Mouse (Mus musculus) cerebellum, adult 2 months (tissue): ENCODE results near the gene Uimc1. TPM values are rescaled to one million over a fixed set of nuclear protein-coding genes. Genes with fewer than 3 reads are reported as not detected.

ENCODE experiments used
- DNase-seq, 2 experiments: peaks; one replicate each; pipeline ENCODE4 v3.0.0; 2021
- H3K27ac ChIP-seq: fragments of 200-500 bp; 2 replicates; pipeline ENCODE4 v1.5.1; 2012; ENCODE audit warnings: low read length, control low read depth, inconsistent platforms; ENCODE audit not compliant: insufficient read depth
- H3K27me3 ChIP-seq: fragments of 200-500 bp; 2 replicates; pipeline ENCODE4 v1.6.1; 2012; ENCODE audit warnings: inconsistent platforms, mild to moderate bottlenecking, low read length, moderate library complexity; ENCODE audit not compliant: control insufficient read depth, insufficient read depth
- H3K4me1 ChIP-seq: fragments of 200-500 bp; 2 replicates; pipeline ENCODE4 v1.6.1; 2011; ENCODE audit warnings: low read length; ENCODE audit not compliant: control insufficient read depth, insufficient read depth
- H3K4me3 ChIP-seq: fragments of 200-500 bp; replicated peaks from 2 replicates; pipeline ENCODE3; 2011; ENCODE audit warnings: mild to moderate bottlenecking, low read depth, low read length, control low read depth; ENCODE audit not compliant: insufficient read depth
- CTCF ChIP-seq: fragments of 200-500 bp; IDR thresholded peaks from 2 replicates; pipeline ENCODE4 v1.5.1; 2011; ENCODE audit warnings: low read depth, mild to moderate bottlenecking, control low read depth, low read length, moderate library complexity, borderline replicate concordance; ENCODE audit not compliant: insufficient read depth
- POLR2A ChIP-seq: fragments of 200-500 bp; IDR thresholded peaks from 2 replicates; pipeline ENCODE4 v1.6.1; 2011; ENCODE audit warnings: low read length, control low read depth, borderline replicate concordance; ENCODE audit not compliant: insufficient read depth
- WGBS: fragments of 180-500 bp; shearing (Covaris S2); methylation state at CpG from one replicate; pipeline ENCODE4 v1.1.7; 2018; 5-methylcytosine and 5-hydroxymethylcytosine counted together
- polyA plus RNA-seq: library from polyadenylated mRNA; depleted of rRNA; stranded (reverse); fragments of >200 nt; gene quantifications from 2 replicates; pipeline ENCODE4 v1.2.3, GENCODE M21; 2012; rRNA removed

Uimc1 gene
- polyA plus RNA-seq = 24.0 and 24.8 TPM in 2 replicates

GRCm38 (mm10) chr13:55099726-55100478 lies at the start of gene Uimc1:
Uimc1 (minus strand) TSS chr13:55100300.
- H3K27ac ChIP-seq = peak within 1 kb of the TSS; percentile 12; the same call in 1 of the 2 replicates
- H3K27me3 ChIP-seq = no peaks in the 10 kb centered on the region
- under 1% methylated on average over 81 of the region's 81 CpGs for WGBS
- TF ChIP-seq CTCF (no peak), POLR2A (peak; percentile 65; the same call in 1 of the 2 replicates)
- peak within 1 kb of the TSS; percentile 78 for H3K4me3 ChIP-seq
- no peaks in the 10 kb centered on the region for H3K4me1 ChIP-seq
- peak; percentile 77 for DNase-seq

- no peak overlapping the region for H3K27ac ChIP-seq
- DNase-seq = no peak
- H3K4me1 ChIP-seq = no peaks in the 10 kb centered on the region
- H3K4me3 ChIP-seq = no peak overlapping the region
- WGBS = 73% methylated on average over 2 of the region's 2 CpGs
- H3K27me3 ChIP-seq = no peaks in the 10 kb centered on the region
- no peak for TF ChIP-seq POLR2A
Observed at GRCm38 (mm10) chr13:55140271-55140670, 40.2 kb upstream of the Uimc1 start.

DNA sequence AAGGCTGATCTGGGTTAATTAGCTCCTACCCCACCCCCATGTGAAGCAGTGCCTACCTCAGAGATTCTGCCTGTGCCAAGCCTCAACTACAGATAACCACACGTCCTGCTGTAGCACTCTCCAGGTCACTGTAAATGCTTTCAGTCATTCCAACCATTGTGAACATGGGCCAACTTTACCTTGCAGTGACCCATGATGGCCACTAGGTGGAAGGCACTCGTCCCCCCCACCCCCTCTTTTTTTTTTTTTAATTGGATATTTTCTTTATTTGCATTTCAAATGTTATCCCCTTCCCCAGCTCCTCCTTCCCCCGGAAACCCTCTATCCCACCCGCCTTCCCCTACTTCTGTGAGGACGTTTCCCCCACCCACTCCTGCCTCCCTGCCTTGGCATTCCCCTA lies 35.3 kb upstream of the Uimc1 start:
- Histone ChIP-seq H3K27ac (no peak overlapping the region), H3K4me3 (no peak overlapping the region), H3K27me3 (no peaks in the 10 kb centered on the region), H3K4me1 (no peaks in the 10 kb centered on the region; the same call in 1 of the 2 replicates)
- DNase-seq = peak; percentile 16 to 20
- WGBS = 6% methylated on average over 5 of the region's 5 CpGs
- TF ChIP-seq POLR2A (no peak), CTCF (peak; percentile 55; the same call in 1 of the 2 replicates)

DNA sequence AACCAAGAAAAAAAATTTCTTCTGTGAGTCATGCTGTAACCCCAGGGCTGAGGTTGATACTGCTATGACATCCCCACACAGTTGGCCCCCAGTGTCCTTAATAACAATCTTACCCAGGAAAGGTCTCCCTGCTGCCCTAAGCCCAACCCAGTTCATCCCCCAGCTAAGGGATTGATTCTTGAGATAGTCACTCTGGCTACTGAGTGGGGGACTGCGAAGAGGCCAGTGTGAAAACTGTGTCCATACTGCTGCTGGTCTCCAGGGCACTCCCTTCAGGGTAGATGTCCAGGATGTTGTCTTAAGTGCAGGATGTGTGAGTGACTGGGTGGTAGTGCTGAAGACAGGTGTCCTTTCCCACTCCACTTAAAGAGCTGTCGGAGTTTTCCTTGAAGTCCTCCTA lies 33.3 kb upstream of the Uimc1 start, which contains the start of gene Gm17617:
TSS of gene Gm17617 (minus strand) at position 101 of the 400 bp plus-strand sequence.
- 99% methylated on average over 2 of the region's 2 CpGs for WGBS
- Histone ChIP-seq H3K4me3 (no peak within 1 kb of the TSS), H3K4me1 (no peaks in the 10 kb centered on the region; the same call in 1 of the 2 replicates), H3K27ac (no peak within 1 kb of the TSS), H3K27me3 (no peaks in the 10 kb centered on the region)
- TF ChIP-seq POLR2A = no peak
- TF ChIP-seq CTCF = no peak
- no peak for DNase-seq

- Histone ChIP-seq H3K4me1 (no peaks in the 10 kb centered on the region), H3K27me3 (no peaks in the 10 kb centered on the region), H3K4me3 (no peak overlapping the region), H3K27ac (no peak overlapping the region)
- TF ChIP-seq CTCF (no peak), POLR2A (no peak)
- no peak for DNase-seq
- WGBS = 89% methylated on average over 6 of the region's 6 CpGs
Observed at GRCm38 (mm10) chr13:55124903-55125302, 24.8 kb upstream of the Uimc1 start.

DNA sequence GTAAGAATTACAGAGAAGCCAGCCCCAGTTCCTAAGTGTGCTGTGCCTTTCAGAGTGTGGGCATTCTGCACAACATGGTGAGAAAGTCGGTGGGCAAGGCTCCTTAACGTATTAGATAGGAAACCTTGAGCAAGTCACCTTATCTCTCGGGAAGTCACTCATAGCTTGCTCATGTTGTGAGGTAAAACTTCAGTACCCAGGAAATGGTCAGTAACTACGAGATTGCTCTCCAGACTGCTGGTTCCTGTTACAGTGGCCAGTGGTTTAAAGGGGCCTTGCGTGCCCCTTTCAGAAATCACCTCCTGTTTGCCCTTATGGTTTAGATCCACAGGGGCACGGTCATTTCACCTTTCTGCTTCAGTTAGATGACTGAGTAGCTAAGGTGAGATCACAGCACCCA lies 14.3 kb upstream of the Uimc1 start:
- no peaks in the 10 kb centered on the region for H3K4me1 ChIP-seq
- H3K4me3 ChIP-seq = no peak overlapping the region
- WGBS = 90% methylated on average over 6 of the region's 6 CpGs
- H3K27ac ChIP-seq = no peak overlapping the region
- TF ChIP-seq POLR2A = no peak
- TF ChIP-seq CTCF = no peak
- no peak for DNase-seq
- H3K27me3 ChIP-seq = no peaks in the 10 kb centered on the region

DNA sequence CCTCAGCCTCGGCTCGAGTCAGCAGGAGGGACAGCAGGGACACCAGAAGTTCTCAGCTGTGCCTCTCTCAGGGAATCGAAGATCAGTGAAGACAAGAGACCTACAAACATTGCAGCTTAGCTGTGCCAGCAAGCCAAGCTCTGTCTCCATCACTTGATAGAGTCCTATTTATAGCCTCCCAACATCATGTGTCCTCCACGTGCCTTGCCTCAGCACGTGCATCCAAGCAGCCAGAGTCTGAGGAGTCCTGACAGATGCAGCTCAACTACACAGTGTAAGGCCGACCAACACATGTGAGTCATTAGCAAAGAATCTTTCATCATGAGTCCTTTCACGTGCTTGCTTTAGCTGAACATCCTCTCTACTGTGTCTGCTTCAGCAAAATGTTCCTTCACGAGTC lies 7.6 kb upstream of the Uimc1 start:
- TF ChIP-seq POLR2A = no peak
- no peak for TF ChIP-seq CTCF
- Histone ChIP-seq H3K4me3 (no peak overlapping the region), H3K4me1 (peaks cover 4% of the 10 kb centered on the region), H3K27ac (no peak overlapping the region), H3K27me3 (no peaks in the 10 kb centered on the region)
- DNase-seq = no peak
- 37% methylated on average over 8 of the region's 8 CpGs for WGBS

DNA sequence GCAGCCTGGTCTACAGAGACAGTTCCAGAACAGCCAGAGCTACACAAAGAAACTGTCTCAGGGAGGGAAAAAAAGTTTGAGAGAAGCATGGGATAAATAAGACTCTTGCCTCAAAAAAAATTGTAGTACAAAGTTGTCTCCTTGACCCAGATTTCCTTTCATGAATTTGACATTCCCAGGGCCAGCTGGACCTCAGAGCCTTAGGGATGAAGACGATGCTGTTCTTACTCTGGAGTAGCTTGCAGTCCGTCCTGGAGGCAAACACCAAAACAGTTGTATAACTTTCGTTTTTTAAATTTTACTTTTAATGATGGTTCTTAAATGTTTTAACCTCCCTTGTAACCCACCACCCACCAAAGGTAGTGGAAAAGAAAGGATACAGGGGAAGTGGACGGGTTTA lies 7.0 kb upstream of the Uimc1 start:
- Histone ChIP-seq H3K4me1 (peaks cover 4% of the 10 kb centered on the region), H3K27ac (no peak overlapping the region), H3K27me3 (no peaks in the 10 kb centered on the region), H3K4me3 (no peak overlapping the region)
- DNase-seq = no peak
- 80% methylated on average over 4 of the region's 4 CpGs for WGBS
- no peak for TF ChIP-seq CTCF
- TF ChIP-seq POLR2A = no peak
